Mouse (Mus musculus) kidney, embryonic 16.5 days (tissue): Measurements from ENCODE around the gene Slc13a2. TPM values are rescaled to one million over a fixed set of nuclear protein-coding genes. Genes with fewer than 3 reads are reported as not detected.

ENCODE experiments used
- ATAC-seq: fragments of 200-750 bp; cut with Nextera tagmentation; 2 replicates; pipeline ENCODE4 v1.8.0; 2017; ENCODE audit warnings: moderate TSS enrichment; ENCODE audit not compliant: low FRiP score, low TSS enrichment
- H3K27ac ChIP-seq: fragments of 300-500 bp; sonication (generic); 2 replicates; pipeline ENCODE4 v1.5.1; 2014; ENCODE audit warnings: low read length
- H3K27me3 ChIP-seq: fragments of 300-500 bp; sonication (generic); 2 replicates; pipeline ENCODE4 v1.6.1; 2014; ENCODE audit warnings: low read length, control low read depth, mixed read lengths; ENCODE audit not compliant: insufficient read depth
- H3K36me3 ChIP-seq: fragments of 300-500 bp; sonication (generic); 2 replicates; pipeline ENCODE4 v1.6.1; 2014; ENCODE audit warnings: low read length, control low read depth, mixed read lengths; ENCODE audit not compliant: insufficient read depth
- H3K4me1 ChIP-seq: fragments of 300-500 bp; sonication (generic); 2 replicates; pipeline ENCODE4 v1.6.1; 2014; ENCODE audit warnings: low read length, control low read depth, mixed read lengths; ENCODE audit not compliant: insufficient read depth
- H3K4me2 ChIP-seq: fragments of 300-500 bp; sonication (generic); replicated peaks from 2 replicates; pipeline ENCODE4 v1.6.1; 2014; ENCODE audit warnings: low read depth, low read length
- H3K4me3 ChIP-seq: fragments of 300-500 bp; sonication (generic); 2 replicates; pipeline ENCODE4 v1.5.1; 2014; ENCODE audit warnings: mild to moderate bottlenecking, low read length
- H3K9ac ChIP-seq: fragments of 300-500 bp; sonication (generic); replicated peaks from 2 replicates; pipeline ENCODE4 v1.6.1; 2014; ENCODE audit warnings: low read length
- H3K9me3 ChIP-seq: fragments of 300-500 bp; sonication (generic); 2 replicates; pipeline ENCODE4 v1.6.1; 2016; ENCODE audit warnings: low read length, control low read depth
- WGBS: fragments of 180-500 bp; shearing (Covaris S2); extraction: QIAGEN DNeasy Blood & Tissue Kit; methylation state at CpG from one replicate; pipeline ENCODE4 v1.1.7; 2014; 5-methylcytosine and 5-hydroxymethylcytosine counted together
- polyA plus RNA-seq: library from polyadenylated mRNA; unstranded; fragments of >200 nt; fragmentation: Nextera tagmentation; extraction: Ambion mirVana; gene quantifications from 2 replicates; pipeline ENCODE4 v1.2.1, GENCODE M21; 2015

Slc13a2 gene
- polyA plus RNA-seq, 1 experiment from 2014 or later, result 2.4 TPM

- H3K36me3 ChIP-seq, result no peaks in the 10 kb centered on the region
- H3K4me2 ChIP-seq, result no peak overlapping the region
- H3K9me3 ChIP-seq, result 0 out of 2 replicates have a peak, but pooled peaks cover 6% of the 10 kb centered on the region
- no peak overlapping the region for H3K9ac ChIP-seq
- H3K4me1 ChIP-seq, result peaks cover 11% of the 10 kb centered on the region
- no peak overlapping the region for H3K27ac ChIP-seq
- no peaks in the 10 kb centered on the region for H3K27me3 ChIP-seq
- 82% methylated on average over 5 of the region's 5 CpGs for WGBS
- no peak overlapping the region for H3K4me3 ChIP-seq
- ATAC-seq, result no peak
Observed at GRCm38 (mm10) chr11:78462669-78463068, 40.7 kb upstream of the Slc13a2 start.

DNA sequence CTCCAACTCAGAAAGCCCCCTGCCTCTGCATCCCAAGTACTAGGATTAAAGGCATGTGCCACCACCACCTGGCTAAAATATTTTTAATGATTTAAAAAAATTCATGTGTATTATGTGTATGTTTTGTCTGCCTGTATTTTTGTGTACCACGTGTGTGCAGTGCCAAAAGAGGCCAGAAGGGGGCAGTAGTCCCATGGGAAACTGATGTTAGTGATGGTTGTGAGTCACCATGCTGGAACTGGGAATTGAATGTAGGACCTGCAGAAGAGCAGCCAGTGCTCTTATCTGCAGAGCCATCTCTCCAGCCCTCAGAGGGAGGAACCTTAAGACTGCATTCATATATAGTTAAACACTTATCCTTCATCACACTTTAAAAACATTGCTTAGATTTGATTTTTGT lies 39.9 kb upstream of the Slc13a2 start:
- 71% methylated on average over 1 of the region's 1 CpGs for WGBS

DNA sequence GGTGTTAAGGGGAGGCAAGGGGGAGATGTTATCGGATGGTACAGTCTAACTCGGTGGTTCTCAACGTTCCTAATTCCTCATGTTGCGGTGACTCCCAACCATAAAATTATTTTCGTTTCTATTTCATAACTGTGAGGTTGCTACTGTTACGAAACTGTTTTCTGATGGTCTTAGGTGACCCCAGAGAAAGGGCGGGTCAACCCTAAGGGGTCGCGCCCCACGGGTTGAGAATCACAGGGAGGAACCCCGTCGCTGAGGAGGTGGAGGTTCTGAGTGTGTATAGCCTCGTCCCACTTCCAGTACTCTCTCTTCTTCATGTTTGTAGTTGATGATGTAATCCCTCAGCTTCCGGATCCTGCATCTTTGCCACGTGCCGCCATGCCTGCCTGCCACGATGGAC lies 36.7 kb upstream of the Slc13a2 start:
- Histone ChIP-seq H3K4me3 (no peak overlapping the region), H3K36me3 (no peaks in the 10 kb centered on the region), H3K27ac (no peak overlapping the region), H3K4me1 (0 out of 2 replicates have a peak, but pooled peaks cover 2% of the 10 kb centered on the region), H3K9ac (no peak overlapping the region), H3K4me2 (no peak overlapping the region), H3K9me3 (0 out of 2 replicates have a peak, but pooled peaks cover 6% of the 10 kb centered on the region), H3K27me3 (no peaks in the 10 kb centered on the region)
- ATAC-seq, result no peak
- WGBS, result 80% methylated on average over 17 of the region's 17 CpGs

More for the DNA sequence above, 39.9 kb upstream of the Slc13a2 start:
- ATAC-seq, result no peak
- Histone ChIP-seq H3K4me3 (no peak overlapping the region), H3K9me3 (0 out of 2 replicates have a peak, but pooled peaks cover 6% of the 10 kb centered on the region), H3K4me1 (peaks cover 10% of the 10 kb centered on the region), H3K4me2 (no peak overlapping the region), H3K27ac (no peak overlapping the region), H3K9ac (no peak overlapping the region), H3K27me3 (no peaks in the 10 kb centered on the region), H3K36me3 (no peaks in the 10 kb centered on the region)

- H3K27ac ChIP-seq, result no peak overlapping the region
- H3K4me3 ChIP-seq, result no peak overlapping the region
- no peak overlapping the region for H3K9ac ChIP-seq
- 0 out of 2 replicates have a peak, but pooled peaks cover 2% of the 10 kb centered on the region for H3K4me1 ChIP-seq
- H3K27me3 ChIP-seq, result no peaks in the 10 kb centered on the region
- no peaks in the 10 kb centered on the region for H3K9me3 ChIP-seq
- H3K4me2 ChIP-seq, result no peak overlapping the region
- no peaks in the 10 kb centered on the region for H3K36me3 ChIP-seq
- ATAC-seq, result no peak
- 35% methylated on average over 5 of the region's 5 CpGs for WGBS
Observed at GRCm38 (mm10) chr11:78455308-78455707, 33.3 kb upstream of the Slc13a2 start.

DNA sequence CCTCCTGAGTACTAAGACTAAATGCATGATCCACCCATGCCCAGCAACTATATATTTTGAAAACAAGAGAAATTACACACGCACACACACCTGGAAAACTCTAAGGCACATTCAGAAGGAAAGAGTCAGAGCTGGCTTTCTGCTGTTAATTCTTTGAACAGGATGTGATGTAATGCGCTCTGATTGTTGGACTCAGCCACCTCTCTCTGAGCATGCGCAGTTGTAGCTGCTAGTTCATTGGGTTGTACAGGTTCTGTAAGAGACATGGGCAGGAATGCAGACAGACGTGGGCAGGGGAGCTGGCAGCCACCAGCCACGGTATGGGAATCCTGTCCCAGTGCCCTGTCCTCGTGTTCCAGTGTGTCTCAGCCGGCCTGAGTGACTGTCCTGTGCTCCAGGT lies 32.3 kb upstream of the Slc13a2 start:
- H3K9ac ChIP-seq, result no peak overlapping the region
- ATAC-seq, result no peak
- H3K36me3 ChIP-seq, result no peaks in the 10 kb centered on the region
- no peaks in the 10 kb centered on the region for H3K9me3 ChIP-seq
- 77% methylated on average over 7 of the region's 7 CpGs for WGBS
- no peak overlapping the region for H3K4me2 ChIP-seq
- H3K4me1 ChIP-seq, result 0 out of 2 replicates have a peak, but pooled peaks cover 2% of the 10 kb centered on the region
- no peaks in the 10 kb centered on the region for H3K27me3 ChIP-seq
- no peak overlapping the region for H3K27ac ChIP-seq
- no peak overlapping the region for H3K4me3 ChIP-seq

DNA sequence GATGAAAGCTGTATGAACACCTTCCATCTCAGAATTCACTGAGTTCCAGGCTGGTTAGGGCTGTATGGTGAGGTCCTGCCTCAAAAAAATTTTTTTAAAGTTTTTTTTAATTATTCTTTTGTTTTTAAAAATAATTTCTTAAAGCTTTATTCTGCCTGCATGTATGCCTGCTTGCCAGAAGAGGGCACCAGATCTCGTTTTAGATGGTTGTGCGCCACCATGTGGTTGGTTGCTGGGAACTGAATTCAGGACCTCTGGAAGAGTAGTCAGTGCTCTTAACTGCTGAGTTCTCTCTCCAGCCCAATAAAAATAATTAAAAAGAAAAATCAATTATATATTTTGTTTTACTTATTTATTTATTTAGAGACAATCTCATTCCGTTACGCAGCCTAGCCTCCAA lies 31.7 kb upstream of the Slc13a2 start:
- no peaks in the 10 kb centered on the region for H3K36me3 ChIP-seq
- 0 out of 2 replicates have a peak, but pooled peaks cover 2% of the 10 kb centered on the region for H3K4me1 ChIP-seq
- ATAC-seq, result no peak
- no peak overlapping the region for H3K4me3 ChIP-seq
- H3K4me2 ChIP-seq, result no peak overlapping the region
- H3K27ac ChIP-seq, result no peak overlapping the region
- no peak overlapping the region for H3K9ac ChIP-seq
- H3K27me3 ChIP-seq, result no peaks in the 10 kb centered on the region
- no peaks in the 10 kb centered on the region for H3K9me3 ChIP-seq
- WGBS, result 12% methylated on average over 4 of the region's 4 CpGs

GRCm38 (mm10) chr11:78450337-78450736 lies 28.3 kb upstream of the Slc13a2 start:
- H3K27me3 ChIP-seq, result no peaks in the 10 kb centered on the region
- no peak overlapping the region for H3K9ac ChIP-seq
- H3K4me3 ChIP-seq, result no peak overlapping the region
- no peak overlapping the region for H3K4me2 ChIP-seq
- 43% methylated on average over 2 of the region's 2 CpGs for WGBS
- H3K36me3 ChIP-seq, result no peaks in the 10 kb centered on the region
- H3K9me3 ChIP-seq, result no peaks in the 10 kb centered on the region
- ATAC-seq, result no peak
- no peak overlapping the region for H3K27ac ChIP-seq
- H3K4me1 ChIP-seq, result no peaks in the 10 kb centered on the region

- no peak for ATAC-seq
- no peak overlapping the region for H3K4me3 ChIP-seq
- H3K27me3 ChIP-seq, result no peaks in the 10 kb centered on the region
- H3K9ac ChIP-seq, result no peak overlapping the region
- 88% methylated on average over 1 of the region's 1 CpGs for WGBS
- H3K27ac ChIP-seq, result no peak overlapping the region
- no peaks in the 10 kb centered on the region for H3K9me3 ChIP-seq
- H3K36me3 ChIP-seq, result no peaks in the 10 kb centered on the region
- no peak overlapping the region for H3K4me2 ChIP-seq
- H3K4me1 ChIP-seq, result no peaks in the 10 kb centered on the region
Observed at GRCm38 (mm10) chr11:78448242-78448641, 26.2 kb upstream of the Slc13a2 start.

DNA sequence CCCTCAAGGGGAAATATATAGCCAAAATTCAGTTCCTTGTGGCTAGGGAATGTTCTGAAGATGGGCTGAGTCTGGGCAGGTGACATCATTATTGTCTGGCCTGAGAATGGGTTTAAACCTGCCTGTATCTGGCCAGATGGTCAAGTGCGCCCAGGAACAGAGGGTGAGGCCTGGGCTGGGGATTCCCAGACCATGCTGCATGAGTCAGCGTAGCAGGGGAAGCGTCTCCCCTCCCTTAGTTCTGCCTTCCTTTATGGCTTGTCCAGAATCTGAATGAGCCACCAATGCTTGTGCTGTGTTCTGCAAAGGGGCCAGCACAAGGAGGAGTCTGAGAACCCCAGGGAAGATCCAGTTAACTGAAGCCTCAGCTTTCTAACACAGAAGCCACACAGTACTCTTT lies 25.2 kb upstream of the Slc13a2 start:
- no peak overlapping the region for H3K4me3 ChIP-seq
- H3K9ac ChIP-seq, result no peak overlapping the region
- H3K27ac ChIP-seq, result no peak overlapping the region
- no peaks in the 10 kb centered on the region for H3K36me3 ChIP-seq
- no peaks in the 10 kb centered on the region for H3K27me3 ChIP-seq
- ATAC-seq, result no peak
- H3K4me2 ChIP-seq, result no peak overlapping the region
- H3K4me1 ChIP-seq, result no peaks in the 10 kb centered on the region
- no peaks in the 10 kb centered on the region for H3K9me3 ChIP-seq
- 62% methylated on average over 3 of the region's 3 CpGs for WGBS

GRCm38 (mm10) chr11:78443115-78443514 lies 21.1 kb upstream of the Slc13a2 start:
- Histone ChIP-seq H3K27me3 (no peaks in the 10 kb centered on the region), H3K9ac (no peak overlapping the region), H3K27ac (no peak overlapping the region), H3K4me1 (no peaks in the 10 kb centered on the region), H3K4me2 (no peak overlapping the region), H3K9me3 (no peaks in the 10 kb centered on the region), H3K36me3 (no peaks in the 10 kb centered on the region), H3K4me3 (no peak overlapping the region)
- no peak for ATAC-seq
- 81% methylated on average over 5 of the region's 5 CpGs for WGBS
